Mouse (Mus musculus): ENCODE results near the gene Fam234a. TPM values are rescaled to one million over a fixed set of nuclear protein-coding genes. Genes with fewer than 3 reads are reported as not detected.

Fam234a gene
- total and polyA plus RNA-seq, 3 experiments, result 0.10 TPM; not detected in 2

- Histone ChIP-seq H3K27me3 (ENCODE audit: control insufficient read depth in 1 of 2, insufficient read depth in 2 of 2, low read length in 2 of 2) (no peaks in the 10 kb centered on the region), H3K4me1 (ENCODE audit: control insufficient read depth in 1 of 2, insufficient read depth in 2 of 2, low read length in 2 of 2) (peaks cover 13 to 32% of the 10 kb centered on the region in 2 experiments), H3K9me3 (replicated peaks; ENCODE audit: insufficient read depth, low read length) (no peaks in the 10 kb centered on the region), H3K9ac (ENCODE audit: control insufficient read depth, low read depth, low read length, poor library complexity, severe bottlenecking) (peak overlapping the region; percentile 47), H3K4me3 (ENCODE audit: control insufficient read depth in 1 of 2, insufficient read depth in 1 of 2, low read depth in 2 of 2, low read length in 2 of 2) (peak overlapping the region; percentile 39 to 76), H3K36me3 (ENCODE audit: control insufficient read depth in 1 of 2, insufficient read depth in 2 of 2, low read length in 2 of 2) (peaks cover 0 to 22% of the 10 kb centered on the region in 2 experiments; a peak in 2 of 4 replicates), H3K27ac (ENCODE audit: control insufficient read depth, low read depth, low read length) (peak overlapping the region; percentile 64), H3K79me2 (ENCODE audit: control insufficient read depth, insufficient read depth, low read length, poor library complexity) (no peaks in the 10 kb centered on the region)
- TF ChIP-seq POLR2AphosphoS5 (IDR thresholded peaks at IDR 0.05; ENCODE audit: borderline replicate concordance, low read depth, low read length) (no peak), MXI1 (IDR thresholded peaks at IDR 0.05; ENCODE audit: low read depth, low read length) (peak; percentile 25; the same call in 1 of the 2 replicates), MYC (IDR thresholded peaks at IDR 0.05; ENCODE audit: low read depth, low read length) (0 out of 2 replicates have a peak, but pooled peaks have one; percentile 38), GATA1 (IDR thresholded peaks at IDR 0.05; ENCODE audit: low read depth, low read length) (peak; percentile 40; the same call in 1 of the 2 replicates), CHD2 (IDR thresholded peaks at IDR 0.05; ENCODE audit: low read length) (no peak), EP300 (IDR thresholded peaks at IDR 0.05; ENCODE audit: low read depth in 1 of 2, low read length in 2 of 2) (0 out of 4 replicates have a peak, but pooled peaks of 1 of the 2 experiments have one; percentile 5), POLR2AphosphoS2 (IDR thresholded peaks at IDR 0.05; ENCODE audit: low read length) (no peak), SIN3A (IDR thresholded peaks at IDR 0.05; ENCODE audit: low read length) (peak; percentile 39; the same call in 1 of the 2 replicates), HCFC1 (IDR thresholded peaks at IDR 0.05; ENCODE audit: low read depth, low read length) (peak; percentile 12; the same call in 1 of the 2 replicates), ZNF384 (IDR thresholded peaks at IDR 0.05; ENCODE audit: low read depth, low read length) (0 out of 2 replicates have a peak, but pooled peaks have one; percentile 18), ZC3H11A (IDR thresholded peaks at IDR 0.05; ENCODE audit: low read depth, low read length) (no peak)
- DNase-seq (ENCODE audit: low read depth, low spot score), result peak; percentile 72
These were observed 8.8 kb downstream of the Fam234a start for GRCm38 (mm10) chr17:26235077-26235815.

- Histone ChIP-seq H3K4me1 (ENCODE audit: control insufficient read depth in 1 of 2, insufficient read depth in 2 of 2, low read length in 2 of 2) (peaks cover 8 to 27% of the 10 kb centered on the region in 2 experiments), H3K9ac (ENCODE audit: control insufficient read depth, low read depth, low read length, poor library complexity, severe bottlenecking) (no peak overlapping the region), H3K79me2 (ENCODE audit: control insufficient read depth, insufficient read depth, low read length, poor library complexity) (no peaks in the 10 kb centered on the region), H3K36me3 (ENCODE audit: control insufficient read depth in 1 of 2, insufficient read depth in 2 of 2, low read length in 2 of 2) (peaks cover 0 to 16% of the 10 kb centered on the region in 2 experiments; a peak in 2 of 4 replicates), H3K27me3 (ENCODE audit: control insufficient read depth in 1 of 2, insufficient read depth in 2 of 2, low read length in 2 of 2) (no peaks in the 10 kb centered on the region), H3K27ac (ENCODE audit: control insufficient read depth, low read depth, low read length) (no peak overlapping the region), H3K9me3 (replicated peaks; ENCODE audit: insufficient read depth, low read length) (no peaks in the 10 kb centered on the region), H3K4me3 (ENCODE audit: control insufficient read depth in 1 of 2, insufficient read depth in 1 of 2, low read depth in 2 of 2, low read length in 2 of 2) (no peak overlapping the region)
- no peak for DNase-seq (ENCODE audit: low read depth, low spot score)
- TF ChIP-seq TBP (IDR thresholded peaks at IDR 0.05; ENCODE audit: low read depth, low read length) (0 out of 2 replicates have a peak, but pooled peaks have one; percentile 21), POLR2A (IDR thresholded peaks at IDR 0.05; ENCODE audit: control insufficient read depth in 1 of 2, insufficient read depth in 1 of 2, low read depth in 1 of 2, low read length in 2 of 2, poor library complexity in 1 of 2) (no peak), ZNF384 (IDR thresholded peaks at IDR 0.05; ENCODE audit: low read depth, low read length) (peak; percentile 39; the same call in 1 of the 2 replicates), CTCF (IDR thresholded peaks at IDR 0.05 in 2 of 3, conservative IDR thresholded peaks at IDR 0.05 in 1 of 3; ENCODE audit: control insufficient read depth in 1 of 3, insufficient read depth in 1 of 3, low read depth in 2 of 3, low read length in 3 of 3, poor library complexity in 1 of 3, severe bottlenecking in 1 of 3) (peak in 2 of 3 experiments; percentile 2 to 10; a peak in 2 of 6 replicates), SMC3 (IDR thresholded peaks at IDR 0.05; ENCODE audit: low read depth, low read length) (0 out of 2 replicates have a peak, but pooled peaks have one; percentile 3), MYB (IDR thresholded peaks at IDR 0.05; ENCODE audit: low read depth, low read length) (no peak), CHD1 (IDR thresholded peaks at IDR 0.05; ENCODE audit: low read depth, low read length) (no peak)
These were observed 9.7 kb downstream of the Fam234a start for GRCm38 (mm10) chr17:26234386-26234785.
